In the genomic region with DNA sequence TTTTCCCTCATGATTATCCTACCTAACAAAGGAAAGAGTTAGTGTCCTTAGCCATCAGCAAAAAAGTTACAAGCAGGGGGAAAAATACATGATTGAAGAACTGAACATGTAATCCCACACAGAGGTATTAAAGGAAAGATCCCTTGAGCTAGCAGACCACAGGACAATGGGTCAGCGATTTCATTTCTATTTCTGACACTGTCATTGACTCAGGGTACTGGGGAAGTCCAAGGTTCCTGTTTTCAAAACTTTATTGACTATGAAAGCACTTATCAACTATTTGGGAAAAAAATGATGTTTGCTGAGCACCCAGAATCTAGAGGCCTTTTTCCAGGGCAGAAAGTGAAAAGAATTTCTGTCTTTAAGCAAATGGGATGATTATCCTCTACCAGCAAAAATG, we compare ENCODE assay signal across 24 mouse cellular contexts.
"Had no signal": no experiment of that assay in that cellular context is flagged by ENCODE, and none has a peak within 500 bp of the region (broad histone marks: within the 10 kb centered on the region; RNA-seq: fewer than 3 reads in every experiment).

No protein-coding gene starts in this region.

- H3K4me2 ChIP-seq: heart, embryonic 11.5 days; hindbrain, embryonic 13.5 days; hindbrain, embryonic 15.5 days; kidney, embryonic 15.5 days; limb, embryonic 12.5 days; liver, embryonic 12.5 days had no signal

- H3K36me3 ChIP-seq: hindbrain, embryonic 13.5 days; hindbrain, embryonic 15.5 days; kidney, embryonic 15.5 days; limb, embryonic 10.5 days; limb, embryonic 12.5 days; liver, embryonic 12.5 days had no signal

- DNase-seq: gastrocnemius, adult 2 months; gastrocnemius, postnatal 10 days; gastrocnemius, postnatal 25 days; heart, adult 11 months; heart, postnatal 10 days; heart, postnatal 36 days; kidney, adult 11 months; kidney, adult 2 months; kidney, adult 9 months; kidney, postnatal 14 days; kidney, postnatal 36 days; layer of hippocampus, adult 9-11 months; liver had no signal

- H3K9me3 ChIP-seq: hindbrain, embryonic 13.5 days; hindbrain, embryonic 15.5 days; kidney, embryonic 15.5 days; limb, embryonic 10.5 days; limb, embryonic 12.5 days; liver, embryonic 12.5 days had no signal

- H3K4me3 ChIP-seq: gastrocnemius, adult 2 months; hindbrain, embryonic 13.5 days; hindbrain, embryonic 15.5 days; kidney, embryonic 15.5 days; left cerebral cortex, adult 2 months; limb, embryonic 10.5 days; limb, embryonic 12.5 days; liver, embryonic 12.5 days had no signal

- H3K4me1 ChIP-seq: hindbrain, embryonic 13.5 days; hindbrain, embryonic 15.5 days; kidney, embryonic 15.5 days; limb, embryonic 10.5 days; limb, embryonic 12.5 days; liver, embryonic 12.5 days had no signal

- H3K27me3 ChIP-seq: hindbrain, embryonic 13.5 days; hindbrain, embryonic 15.5 days; liver, embryonic 12.5 days had no signal

- ATAC-seq: hindbrain, postnatal 0 days; intestine, embryonic 16.5 days; liver, embryonic 12.5 days had no signal

- H3K27ac ChIP-seq: gastrocnemius, adult 2 months; hindbrain, embryonic 13.5 days; hindbrain, embryonic 15.5 days; hindbrain, postnatal 0 days; kidney, embryonic 15.5 days; kidney, postnatal 0 days; left cerebral cortex, adult 2 months; limb, embryonic 10.5 days; limb, embryonic 12.5 days; liver, embryonic 12.5 days had no signal

- H3K9ac ChIP-seq: hindbrain, embryonic 13.5 days; hindbrain, embryonic 15.5 days; kidney, embryonic 15.5 days; limb, embryonic 12.5 days; liver, embryonic 12.5 days had no signal
